Mouse (Mus musculus) limb, embryonic 15.5 days (tissue): ENCODE data around the gene Pes1. TPM values are rescaled to one million over a fixed set of nuclear protein-coding genes. Genes with fewer than 3 reads are reported as not detected.

Source experiments
- ATAC-seq: fragments of 200-750 bp; cut with Nextera tagmentation; 2 replicates; pipeline ENCODE4 v1.8.0; 2017; ENCODE audit warnings: low read depth, moderate TSS enrichment; ENCODE audit not compliant: insufficient number of reproducible peaks, low FRiP score, low TSS enrichment
- H3K27ac ChIP-seq: fragments of 300-500 bp; sonication (generic); 2 replicates; pipeline ENCODE4 v1.5.1; 2015; ENCODE audit warnings: moderate library complexity, mild to moderate bottlenecking, inconsistent platforms
- H3K27me3 ChIP-seq: fragments of 300-500 bp; sonication (generic); 2 replicates; pipeline ENCODE4 v1.6.1; 2015; ENCODE audit warnings: inconsistent platforms
- H3K36me3 ChIP-seq: fragments of 300-500 bp; sonication (generic); 2 replicates; pipeline ENCODE4 v1.6.1; 2015; ENCODE audit warnings: inconsistent platforms
- H3K4me1 ChIP-seq: fragments of 300-500 bp; sonication (generic); 2 replicates; pipeline ENCODE4 v1.6.1; 2015; ENCODE audit warnings: inconsistent platforms
- H3K4me2 ChIP-seq: fragments of 300-500 bp; sonication (generic); 2 replicates; pipeline ENCODE4 v1.6.1; 2015; ENCODE audit warnings: mild to moderate bottlenecking, inconsistent platforms
- H3K4me3 ChIP-seq: fragments of 300-500 bp; sonication (generic); 2 replicates; pipeline ENCODE4 v1.5.1; 2015; ENCODE audit warnings: mild to moderate bottlenecking, inconsistent platforms
- H3K9ac ChIP-seq: fragments of 300-500 bp; sonication (generic); 2 replicates; pipeline ENCODE4 v1.6.1; 2015; ENCODE audit warnings: inconsistent platforms
- H3K9me3 ChIP-seq: fragments of 300-500 bp; sonication (generic); 2 replicates; pipeline ENCODE4 v1.6.1; 2016; ENCODE audit warnings: inconsistent platforms
- WGBS: fragments of 180-500 bp; shearing (Covaris S2); methylation state at CpG from one replicate; pipeline ENCODE4 v1.1.7; 2015; 5-methylcytosine and 5-hydroxymethylcytosine counted together
- polyA plus RNA-seq: library from polyadenylated mRNA; unstranded; fragments of >200 nt; fragmentation: Nextera tagmentation; extraction: Ambion mirVana; gene quantifications from 2 replicates; pipeline ENCODE4 v1.2.1, GENCODE M21; 2015

Pes1 gene
- 76.6 and 77.4 TPM in 2 replicates for polyA plus RNA-seq

- Histone ChIP-seq H3K9ac (peak within 1 kb of the TSS; percentile 81), H3K27ac (peak within 1 kb of the TSS; percentile 75), H3K4me1 (peaks cover 12% of the 10 kb centered on the region), H3K27me3 (no peaks in the 10 kb centered on the region), H3K4me3 (peak within 1 kb of the TSS; percentile 86), H3K9me3 (no peaks in the 10 kb centered on the region), H3K36me3 (peaks cover 10% of the 10 kb centered on the region), H3K4me2 (peak within 1 kb of the TSS; percentile 67)
- peak; percentile 86 for ATAC-seq
- under 1% methylated on average over 31 of the region's 31 CpGs for WGBS
Measured at GRCm38 (mm10) chr11:3963610-3964415, at the start of gene Pes1. Gene Pes1, plus strand, starts transcription at chr11:3963975.

GRCm38 (mm10) chr11:3914109-3914840 is 49.5 kb upstream of the Pes1 start, which contains the start of gene Slc35e4:
Gene Slc35e4, minus strand, starts transcription at chr11:3914664.
- Histone ChIP-seq H3K9ac (peak within 1 kb of the TSS; percentile 39), H3K9me3 (no peaks in the 10 kb centered on the region), H3K4me2 (peak within 1 kb of the TSS; percentile 74), H3K4me3 (peak within 1 kb of the TSS; percentile 53), H3K27me3 (peaks cover 7% of the 10 kb centered on the region), H3K36me3 (no peaks in the 10 kb centered on the region), H3K27ac (peak within 1 kb of the TSS; percentile 88), H3K4me1 (peaks cover 35% of the 10 kb centered on the region)
- WGBS, result under 1% methylated on average over 27 of the region's 28 CpGs
- peak; percentile 77 for ATAC-seq

GRCm38 (mm10) chr11:3918738-3919137 is 45.0 kb upstream of the Pes1 start:
- 35% methylated on average over 1 of the region's 1 CpGs for WGBS
- Histone ChIP-seq H3K27ac (no peak overlapping the region), H3K4me3 (no peak overlapping the region), H3K27me3 (no peaks in the 10 kb centered on the region), H3K9me3 (no peaks in the 10 kb centered on the region), H3K4me1 (peaks cover 9% of the 10 kb centered on the region), H3K4me2 (no peak overlapping the region), H3K9ac (no peak overlapping the region), H3K36me3 (peaks cover 15% of the 10 kb centered on the region)
- no peak for ATAC-seq

- Histone ChIP-seq H3K4me3 (no peak overlapping the region), H3K27me3 (no peaks in the 10 kb centered on the region), H3K36me3 (peaks cover 28% of the 10 kb centered on the region), H3K9ac (no peak overlapping the region), H3K4me2 (no peak overlapping the region), H3K4me1 (no peaks in the 10 kb centered on the region), H3K9me3 (no peaks in the 10 kb centered on the region), H3K27ac (no peak overlapping the region)
- WGBS, result 85% methylated on average over 7 of the region's 7 CpGs
- ATAC-seq, result no peak
Measured at GRCm38 (mm10) chr11:3920476-3920875, 43.3 kb upstream of the Pes1 start.

- Histone ChIP-seq H3K4me2 (no peak overlapping the region), H3K4me1 (no peaks in the 10 kb centered on the region), H3K27me3 (no peaks in the 10 kb centered on the region), H3K36me3 (peaks cover 32% of the 10 kb centered on the region), H3K4me3 (no peak overlapping the region), H3K9me3 (no peaks in the 10 kb centered on the region), H3K27ac (no peak overlapping the region), H3K9ac (no peak overlapping the region)
- 29% methylated on average over 8 of the region's 8 CpGs for WGBS
- ATAC-seq, result no peak
Measured at GRCm38 (mm10) chr11:3921281-3921850, 42.4 kb upstream of the Pes1 start.

GRCm38 (mm10) chr11:3922115-3922514 is 41.7 kb upstream of the Pes1 start:
- Histone ChIP-seq H3K9me3 (no peaks in the 10 kb centered on the region), H3K27me3 (no peaks in the 10 kb centered on the region), H3K27ac (no peak overlapping the region), H3K9ac (no peak overlapping the region), H3K4me3 (no peak overlapping the region), H3K4me1 (no peaks in the 10 kb centered on the region), H3K36me3 (peaks cover 32% of the 10 kb centered on the region), H3K4me2 (no peak overlapping the region)
- no peak for ATAC-seq
- WGBS, result 94% methylated on average over 9 of the region's 9 CpGs

- ATAC-seq, result no peak
- Histone ChIP-seq H3K27me3 (no peaks in the 10 kb centered on the region), H3K4me2 (no peak overlapping the region), H3K36me3 (peaks cover 35% of the 10 kb centered on the region), H3K9me3 (no peaks in the 10 kb centered on the region), H3K27ac (no peak overlapping the region), H3K4me1 (no peaks in the 10 kb centered on the region), H3K4me3 (no peak overlapping the region), H3K9ac (no peak overlapping the region)
- 94% methylated on average over 6 of the region's 6 CpGs for WGBS
Measured at GRCm38 (mm10) chr11:3922731-3923130, 41.0 kb upstream of the Pes1 start.

GRCm38 (mm10) chr11:3925916-3926315 is 37.9 kb upstream of the Pes1 start:
- no peak for ATAC-seq
- Histone ChIP-seq H3K27ac (no peak overlapping the region), H3K36me3 (peaks cover 35% of the 10 kb centered on the region), H3K27me3 (no peaks in the 10 kb centered on the region), H3K9me3 (no peaks in the 10 kb centered on the region), H3K4me1 (peaks cover 4% of the 10 kb centered on the region), H3K9ac (no peak overlapping the region), H3K4me2 (no peak overlapping the region), H3K4me3 (no peak overlapping the region)
- WGBS, result 89% methylated on average over 10 of the region's 10 CpGs

GRCm38 (mm10) chr11:3930019-3930418 is 33.8 kb upstream of the Pes1 start:
- H3K9me3 ChIP-seq, result no peaks in the 10 kb centered on the region
- 82% methylated on average over 4 of the region's 4 CpGs for WGBS
- peaks cover 10% of the 10 kb centered on the region for H3K4me1 ChIP-seq
- H3K27ac ChIP-seq, result no peak overlapping the region
- H3K9ac ChIP-seq, result no peak overlapping the region
- no peak overlapping the region for H3K4me3 ChIP-seq
- H3K27me3 ChIP-seq, result no peaks in the 10 kb centered on the region
- peaks cover 9% of the 10 kb centered on the region for H3K36me3 ChIP-seq
- no peak overlapping the region for H3K4me2 ChIP-seq
- no peak for ATAC-seq

GRCm38 (mm10) chr11:3930931-3931330 is 32.8 kb upstream of the Pes1 start:
- Histone ChIP-seq H3K4me2 (peak overlapping the region; percentile 72), H3K36me3 (peaks cover 7% of the 10 kb centered on the region; the same call in 1 of the 2 replicates), H3K4me3 (peak overlapping the region; percentile 49), H3K9ac (no peak overlapping the region), H3K4me1 (peaks cover 10% of the 10 kb centered on the region), H3K27me3 (no peaks in the 10 kb centered on the region), H3K27ac (no peak overlapping the region), H3K9me3 (no peaks in the 10 kb centered on the region)
- WGBS, result 33% methylated on average over 6 of the region's 6 CpGs
- ATAC-seq, result no peak

- peaks cover 10% of the 10 kb centered on the region for H3K4me1 ChIP-seq
- WGBS, result under 1% methylated on average over 21 of the region's 26 CpGs
- ATAC-seq, result peak; percentile 79
- H3K27ac ChIP-seq, result no peak within 1 kb of the TSS
- H3K9me3 ChIP-seq, result no peaks in the 10 kb centered on the region
- peak within 1 kb of the TSS; percentile 23; the same call in 1 of the 2 replicates for H3K9ac ChIP-seq
- peak within 1 kb of the TSS; percentile 49 for H3K4me3 ChIP-seq
- peaks cover 4% of the 10 kb centered on the region; the same call in 1 of the 2 replicates for H3K36me3 ChIP-seq
- H3K27me3 ChIP-seq, result no peaks in the 10 kb centered on the region
- H3K4me2 ChIP-seq, result peak within 1 kb of the TSS; percentile 72
Measured at GRCm38 (mm10) chr11:3931511-3932211, 32.1 kb upstream of the Pes1 start, which contains the start of gene Tcn2. Gene Tcn2, minus strand, starts transcription at chr11:3932159.
